Mouse (Mus musculus): ENCODE results near the gene Cic. TPM values are rescaled to one million over a fixed set of nuclear protein-coding genes. Genes with fewer than 3 reads are reported as not detected.

The Cic gene
- polyA plus RNA-seq, 1 experiment: 54.4 TPM

Other genes with a start within 250 kb of the Cic start
- gene Grik5, start 195.4 kb upstream of the Cic start, polyA plus RNA-seq (2012; rRNA removed): 15.1 and 15.7 TPM in 2 replicates
- gene Zfp574, start 195.1 kb upstream of the Cic start, polyA plus RNA-seq (2012; rRNA removed): 15.9 and 21.7 TPM in 2 replicates
- gene Pou2f2, start 88.0 kb upstream of the Cic start, polyA plus RNA-seq (2012; rRNA removed): 1.1 and 1.2 TPM in 2 replicates
- gene Dedd2, start 47.1 kb upstream of the Cic start, polyA plus RNA-seq (2012; rRNA removed): 21.9 and 23.3 TPM in 2 replicates
- 10.1 and 10.3 TPM in 2 replicates for gene Zfp526, start 46.3 kb upstream of the Cic start, polyA plus RNA-seq (2012; rRNA removed)
- 120 and 125 TPM in 2 replicates for gene Gsk3a, start 29.9 kb upstream of the Cic start, polyA plus RNA-seq (2012; rRNA removed)
- gene Erf, start 16.9 kb upstream of the Cic start, polyA plus RNA-seq (2012; rRNA removed): 33.2 and 43.4 TPM in 2 replicates
- gene Pafah1b3, start 30.3 kb downstream of the Cic start, polyA plus RNA-seq (2012; rRNA removed): 74.1 and 84.0 TPM in 2 replicates
- 0.19 and 0.30 TPM in 2 replicates for gene Prr19, start 33.7 kb downstream of the Cic start, polyA plus RNA-seq (2012; rRNA removed)
- not detected in 2 replicates for gene Tmem145, start 38.4 kb downstream of the Cic start, polyA plus RNA-seq (2012; rRNA removed)
- gene Megf8, start 49.5 kb downstream of the Cic start, polyA plus RNA-seq (2012; rRNA removed): 40.0 and 41.2 TPM in 2 replicates
- not detected in 2 replicates for gene Cnfn, start 102.0 kb downstream of the Cic start, polyA plus RNA-seq (2012; rRNA removed)
- gene Lipe, start 131.0 kb downstream of the Cic start, polyA plus RNA-seq (2012; rRNA removed): 664 and 702 TPM in 2 replicates
- not detected in 2 replicates for gene Cxcl17, start 145.2 kb downstream of the Cic start, polyA plus RNA-seq (2012; rRNA removed)
- 7.4 and 8.9 TPM in 2 replicates for gene Ceacam1, start 209.9 kb downstream of the Cic start, polyA plus RNA-seq (2012; rRNA removed)